In genomic region chr6:83153038-83153437, GRCm38 (mm10) we compare ENCODE assay signal across 22 mouse cellular contexts.
"Had no signal": no experiment of that assay in that cellular context is flagged by ENCODE, and none has a peak within 500 bp of the region (broad histone marks: within the 10 kb centered on the region; RNA-seq: fewer than 3 reads in every experiment).

No protein-coding gene starts in this region.

- H3K9ac ChIP-seq: kidney, embryonic 15.5 days; liver, embryonic 13.5 days; liver, postnatal 0 days; lung, embryonic 14.5 days; midbrain, embryonic 13.5 days; neural tube, embryonic 12.5 days; neural tube, embryonic 15.5 days had no signal

- H3K27me3 ChIP-seq: midbrain, embryonic 13.5 days; neural tube, embryonic 12.5 days; neural tube, embryonic 15.5 days had no signal

- H3K4me3 ChIP-seq: kidney, embryonic 15.5 days; liver, embryonic 13.5 days; midbrain, embryonic 13.5 days; neural tube, embryonic 12.5 days; neural tube, embryonic 15.5 days had no signal

- H3K27ac ChIP-seq: kidney, embryonic 15.5 days; liver, embryonic 13.5 days; macrophage; midbrain, embryonic 13.5 days; neural tube, embryonic 12.5 days; neural tube, embryonic 15.5 days; stomach, postnatal 0 days had no signal

- H3K9me3 ChIP-seq: kidney, embryonic 15.5 days; liver, embryonic 13.5 days; midbrain, embryonic 13.5 days; neural tube, embryonic 12.5 days; neural tube, embryonic 15.5 days had no signal

- H3K4me2 ChIP-seq: kidney, embryonic 15.5 days; liver, embryonic 13.5 days; lung, embryonic 14.5 days; midbrain, embryonic 13.5 days; neural tube, embryonic 12.5 days; neural tube, embryonic 15.5 days had no signal

- ATAC-seq: liver, postnatal 0 days; lung, postnatal 0 days; midbrain, embryonic 13.5 days had no signal

- DNase-seq: kidney, adult 11 months; kidney, adult 8-10 months; kidney, postnatal 10 days; kidney, postnatal 36 days; layer of hippocampus, postnatal 36 days; left cerebral cortex, postnatal 4 days; liver, embryonic 13.5 days; liver, postnatal 0 days; lung, embryonic 14.5 days; right cerebral cortex, adult 18-20 months; right cerebral cortex, postnatal 14 days; right cerebral cortex, postnatal 4 days; thymus, adult 2 months; thymus, postnatal 14 days; thymus, postnatal 4 days had no signal
